Mouse (Mus musculus) embryonic fibroblast, embryonic 13.5 days (primary cell): ENCODE measurements at regions not wholly inside any gene's neighbourhood (a gene's known extent, or its start where the extent isn't known, plus 50 kb on each side); places are given as distances from the start of the nearest gene placed in this dataset.

Experiments used
- H3K27ac ChIP-seq: 2 replicates; pipeline ENCODE4 v1.5.1; 2012; ENCODE audit warnings: low read length, control low read depth, inconsistent platforms; ENCODE audit not compliant: insufficient read depth
- H3K4me1 ChIP-seq: 2 replicates; pipeline ENCODE4 v1.6.1; 2011; ENCODE audit warnings: low read length; ENCODE audit not compliant: control insufficient read depth, insufficient read depth
- H3K4me3 ChIP-seq: 2 replicates; pipeline ENCODE4 v1.5.1; 2011; ENCODE audit warnings: mild to moderate bottlenecking, control low read depth, low read length; ENCODE audit not compliant: insufficient read depth
- CTCF ChIP-seq: IDR thresholded peaks from 2 replicates; pipeline ENCODE4 v1.5.1; 2011; ENCODE audit warnings: mild to moderate bottlenecking, control low read depth, low read length, moderate library complexity, borderline replicate concordance; ENCODE audit not compliant: insufficient read depth
- POLR2A ChIP-seq: IDR thresholded peaks from 2 replicates; pipeline ENCODE4 v1.6.1; 2011; ENCODE audit warnings: low read depth, mild to moderate bottlenecking, control low read depth, low read length, moderate library complexity

GRCm38 (mm10) chr17:45966736-45967135 is 65.4 kb downstream of the Vegfa start:
- TF ChIP-seq POLR2A, result no peak
- TF ChIP-seq CTCF, result no peak
- no peak overlapping the region for H3K4me3 ChIP-seq
- no peaks in the 10 kb centered on the region for H3K4me1 ChIP-seq
- H3K27ac ChIP-seq, result no peak overlapping the region

- no peak for TF ChIP-seq CTCF
- TF ChIP-seq POLR2A, result no peak
- H3K27ac ChIP-seq, result no peak overlapping the region
- H3K4me3 ChIP-seq, result no peak overlapping the region
- no peaks in the 10 kb centered on the region for H3K4me1 ChIP-seq
These were observed 68.1 kb downstream of the Vegfa start for GRCm38 (mm10) chr17:45964031-45964430.

GRCm38 (mm10) chr17:45963332-45963731 is 68.8 kb downstream of the Vegfa start:
- Histone ChIP-seq H3K4me1 (no peaks in the 10 kb centered on the region), H3K4me3 (no peak overlapping the region), H3K27ac (no peak overlapping the region)
- no peak for TF ChIP-seq CTCF
- TF ChIP-seq POLR2A, result no peak

GRCm38 (mm10) chr17:45961626-45962319 is 70.4 kb downstream of the Vegfa start:
- Histone ChIP-seq H3K27ac (no peak overlapping the region), H3K4me3 (no peak overlapping the region), H3K4me1 (no peaks in the 10 kb centered on the region)
- TF ChIP-seq POLR2A (no peak), CTCF (no peak)

GRCm38 (mm10) chr17:45958094-45958881 is 73.9 kb downstream of the Vegfa start:
- H3K4me1 ChIP-seq, result no peaks in the 10 kb centered on the region
- no peak overlapping the region for H3K27ac ChIP-seq
- TF ChIP-seq POLR2A (no peak), CTCF (no peak)
- H3K4me3 ChIP-seq, result no peak overlapping the region

GRCm38 (mm10) chr17:45955481-45955880 is 76.7 kb downstream of the Vegfa start:
- no peak overlapping the region for H3K27ac ChIP-seq
- TF ChIP-seq POLR2A, result no peak
- no peak for TF ChIP-seq CTCF

GRCm38 (mm10) chr17:45954824-45955223 is 77.3 kb downstream of the Vegfa start:
- no peak overlapping the region for H3K4me3 ChIP-seq
- TF ChIP-seq CTCF (no peak), POLR2A (no peak)
- H3K4me1 ChIP-seq, result no peaks in the 10 kb centered on the region
- H3K27ac ChIP-seq, result no peak overlapping the region

More at GRCm38 (mm10) chr17:45955481-45955880, 76.7 kb downstream of the Vegfa start:
- H3K4me3 ChIP-seq, result no peak overlapping the region
- H3K4me1 ChIP-seq, result no peaks in the 10 kb centered on the region

GRCm38 (mm10) chr17:45953523-45953922 is 78.6 kb downstream of the Vegfa start:
- Histone ChIP-seq H3K4me1 (no peaks in the 10 kb centered on the region), H3K4me3 (no peak overlapping the region), H3K27ac (no peak overlapping the region)
- no peak for TF ChIP-seq POLR2A
- TF ChIP-seq CTCF, result no peak

- TF ChIP-seq CTCF (no peak), POLR2A (no peak)
- no peak overlapping the region for H3K27ac ChIP-seq
- no peak overlapping the region for H3K4me3 ChIP-seq
These were observed 81.5 kb downstream of the Vegfa start for GRCm38 (mm10) chr17:45950533-45951164.

GRCm38 (mm10) chr17:45949141-45949540 is 83.0 kb downstream of the Vegfa start:
- no peak overlapping the region for H3K4me3 ChIP-seq
- no peak overlapping the region for H3K27ac ChIP-seq
- TF ChIP-seq POLR2A, result no peak
- TF ChIP-seq CTCF, result no peak
- H3K4me1 ChIP-seq, result peaks cover 9% of the 10 kb centered on the region

More at GRCm38 (mm10) chr17:45950533-45951164, 81.5 kb downstream of the Vegfa start:
- H3K4me1 ChIP-seq, result no peaks in the 10 kb centered on the region
